Mouse (Mus musculus) heart, embryonic 16.5 days (tissue): Measurements from ENCODE around the gene Krtcap3. TPM values are rescaled to one million over a fixed set of nuclear protein-coding genes. Genes with fewer than 3 reads are reported as not detected.

Experiments used
- ATAC-seq: fragments of 200-750 bp; cut with Nextera tagmentation; replicated peaks from 2 replicates; pipeline ENCODE4 v1.8.0; 2017; ENCODE audit warnings: moderate number of reproducible peaks; ENCODE audit not compliant: insufficient read depth, low FRiP score; ENCODE audit errors: extremely low read depth
- H3K27ac ChIP-seq: fragments of 300-500 bp; sonication (generic); 2 replicates; pipeline ENCODE4 v1.5.1; 2014; ENCODE audit warnings: mild to moderate bottlenecking, low read length, control low read depth, moderate library complexity
- H3K27me3 ChIP-seq: fragments of 300-500 bp; sonication (generic); 2 replicates; pipeline ENCODE4 v1.6.1; 2014; ENCODE audit warnings: low read length, mixed read lengths; ENCODE audit not compliant: control insufficient read depth, insufficient read depth
- H3K36me3 ChIP-seq: fragments of 300-500 bp; sonication (generic); 2 replicates; pipeline ENCODE4 v1.6.1; 2014; ENCODE audit not compliant: control insufficient read depth, insufficient read depth
- H3K4me1 ChIP-seq: fragments of 300-500 bp; sonication (generic); 2 replicates; pipeline ENCODE4 v1.6.1; 2014; ENCODE audit warnings: low read length, mixed read lengths; ENCODE audit not compliant: control insufficient read depth, insufficient read depth
- H3K4me2 ChIP-seq: fragments of 300-500 bp; sonication (generic); 2 replicates; pipeline ENCODE4 v1.6.1; 2014; ENCODE audit warnings: low read depth, mild to moderate bottlenecking, control low read depth, low read length
- H3K4me3 ChIP-seq: fragments of 300-500 bp; sonication (generic); 2 replicates; pipeline ENCODE4 v1.5.1; 2014; ENCODE audit warnings: mild to moderate bottlenecking, control low read depth, low read length
- H3K9ac ChIP-seq: fragments of 300-500 bp; sonication (generic); 2 replicates; pipeline ENCODE4 v1.6.1; 2014; ENCODE audit warnings: low read length, control low read depth
- H3K9me3 ChIP-seq: fragments of 300-500 bp; sonication (generic); replicated peaks from 2 replicates; pipeline ENCODE4 v1.6.1; 2016; ENCODE audit warnings: low read length; ENCODE audit not compliant: control insufficient read depth
- WGBS: fragments of 180-500 bp; shearing (Covaris S2); extraction: QIAGEN DNeasy Blood & Tissue Kit; methylation state at CpG from one replicate; pipeline ENCODE4 v1.1.7; 2014; 5-methylcytosine and 5-hydroxymethylcytosine counted together
- polyA plus RNA-seq: library from polyadenylated mRNA; unstranded; fragments of >200 nt; fragmentation: Nextera tagmentation; extraction: Ambion mirVana; gene quantifications from 2 replicates; pipeline ENCODE4 v1.2.1, GENCODE M21; 2015

Krtcap3 gene
- polyA plus RNA-seq, 1 experiment from 2014 or later: 5.4 TPM

- Histone ChIP-seq H3K4me2 (no peak overlapping the region), H3K36me3 (peaks cover 31% of the 10 kb centered on the region), H3K9ac (no peak overlapping the region), H3K27ac (no peak overlapping the region), H3K4me3 (no peak overlapping the region), H3K27me3 (no peaks in the 10 kb centered on the region), H3K9me3 (no peaks in the 10 kb centered on the region), H3K4me1 (no peaks in the 10 kb centered on the region)
- WGBS: 66% methylated on average over 7 of the region's 7 CpGs
- no peak for ATAC-seq
Observed at GRCm38 (mm10) chr5:31266101-31266500, 14.6 kb downstream of the Krtcap3 start.

GRCm38 (mm10) chr5:31267686-31268085 lies 16.2 kb downstream of the Krtcap3 start:
- no peaks in the 10 kb centered on the region for H3K4me1 ChIP-seq
- 81% methylated on average over 6 of the region's 6 CpGs for WGBS

GRCm38 (mm10) chr5:31273018-31273417 lies 21.5 kb downstream of the Krtcap3 start:
- Histone ChIP-seq H3K4me3 (no peak overlapping the region), H3K4me1 (no peaks in the 10 kb centered on the region), H3K4me2 (no peak overlapping the region), H3K27me3 (no peaks in the 10 kb centered on the region), H3K9me3 (no peaks in the 10 kb centered on the region), H3K9ac (no peak overlapping the region), H3K36me3 (peaks cover 26% of the 10 kb centered on the region), H3K27ac (no peak overlapping the region)
- 79% methylated on average over 6 of the region's 6 CpGs for WGBS
- ATAC-seq: no peak

More at GRCm38 (mm10) chr5:31267686-31268085, 16.2 kb downstream of the Krtcap3 start:
- Histone ChIP-seq H3K36me3 (peaks cover 35% of the 10 kb centered on the region), H3K4me3 (no peak overlapping the region), H3K27ac (no peak overlapping the region), H3K9ac (no peak overlapping the region), H3K27me3 (no peaks in the 10 kb centered on the region), H3K4me2 (no peak overlapping the region), H3K9me3 (no peaks in the 10 kb centered on the region)
- ATAC-seq: no peak

- ATAC-seq: no peak
- WGBS: 82% methylated on average over 20 of the region's 20 CpGs
- Histone ChIP-seq H3K4me1 (no peaks in the 10 kb centered on the region), H3K27ac (no peak overlapping the region), H3K9ac (no peak overlapping the region), H3K27me3 (no peaks in the 10 kb centered on the region), H3K9me3 (no peaks in the 10 kb centered on the region), H3K4me3 (no peak overlapping the region), H3K36me3 (peaks cover 36% of the 10 kb centered on the region), H3K4me2 (no peak overlapping the region)
Observed at GRCm38 (mm10) chr5:31279245-31279988, 27.9 kb downstream of the Krtcap3 start.

- Histone ChIP-seq H3K27me3 (no peaks in the 10 kb centered on the region), H3K27ac (no peak overlapping the region), H3K9me3 (no peaks in the 10 kb centered on the region), H3K4me3 (no peak overlapping the region), H3K4me1 (peaks cover 8% of the 10 kb centered on the region), H3K4me2 (no peak overlapping the region), H3K36me3 (peaks cover 19% of the 10 kb centered on the region), H3K9ac (no peak overlapping the region)
- no peak for ATAC-seq
- 55% methylated on average over 4 of the region's 4 CpGs for WGBS
Observed at GRCm38 (mm10) chr5:31288225-31288624, 36.7 kb downstream of the Krtcap3 start.

- H3K4me3 ChIP-seq: no peak overlapping the region
- 78% methylated on average over 3 of the region's 3 CpGs for WGBS
- H3K4me2 ChIP-seq: no peak overlapping the region
- peaks cover 16% of the 10 kb centered on the region; the same call in 1 of the 2 replicates for H3K36me3 ChIP-seq
- H3K9me3 ChIP-seq: no peaks in the 10 kb centered on the region
- no peaks in the 10 kb centered on the region for H3K27me3 ChIP-seq
- H3K4me1 ChIP-seq: peaks cover 8% of the 10 kb centered on the region
- ATAC-seq: no peak
- no peak overlapping the region for H3K9ac ChIP-seq
- no peak overlapping the region for H3K27ac ChIP-seq
Observed at GRCm38 (mm10) chr5:31288655-31289054, 37.2 kb downstream of the Krtcap3 start.

- Histone ChIP-seq H3K4me3 (peak overlapping the region; percentile 70; the same call in 1 of the 2 replicates), H3K9ac (no peak overlapping the region), H3K36me3 (peaks cover 8% of the 10 kb centered on the region; the same call in 1 of the 2 replicates), H3K4me1 (peaks cover 8% of the 10 kb centered on the region), H3K27me3 (no peaks in the 10 kb centered on the region), H3K27ac (no peak overlapping the region), H3K4me2 (peak overlapping the region; percentile 89), H3K9me3 (no peaks in the 10 kb centered on the region)
- no peak for ATAC-seq
- WGBS: 61% methylated on average over 3 of the region's 3 CpGs
Observed at GRCm38 (mm10) chr5:31289626-31290230, 38.2 kb downstream of the Krtcap3 start.

GRCm38 (mm10) chr5:31290521-31291360 lies 39.2 kb downstream of the Krtcap3 start, which contains the start of gene Ift172:
TSS of gene Ift172 (minus strand) at chr5:31291116.
- 2% methylated on average over 45 of the region's 45 CpGs for WGBS
- peak; percentile 95 for ATAC-seq
- H3K4me1 ChIP-seq: peaks cover 12% of the 10 kb centered on the region

More at GRCm38 (mm10) chr5:31290521-31291360, 39.2 kb downstream of the Krtcap3 start, which contains the start of gene Ift172:
- Histone ChIP-seq H3K27ac (peak within 1 kb of the TSS; percentile 79), H3K4me2 (peak within 1 kb of the TSS; percentile 89), H3K36me3 (peaks cover 4% of the 10 kb centered on the region; the same call in 1 of the 2 replicates), H3K9ac (peak within 1 kb of the TSS; percentile 76), H3K4me3 (peak within 1 kb of the TSS; percentile 70), H3K27me3 (no peaks in the 10 kb centered on the region), H3K9me3 (no peaks in the 10 kb centered on the region)
